Mouse (Mus musculus): ENCODE results near the gene Dll4. TPM values are rescaled to one million over a fixed set of nuclear protein-coding genes. Genes with fewer than 3 reads are reported as not detected.
A peak's percentile ranks its signal among the peaks of the same experiment; 100 is the strongest.

Dll4 gene
- polyA plus RNA-seq, 1 experiment from 2014 or later, result 6.5 TPM

DNA sequence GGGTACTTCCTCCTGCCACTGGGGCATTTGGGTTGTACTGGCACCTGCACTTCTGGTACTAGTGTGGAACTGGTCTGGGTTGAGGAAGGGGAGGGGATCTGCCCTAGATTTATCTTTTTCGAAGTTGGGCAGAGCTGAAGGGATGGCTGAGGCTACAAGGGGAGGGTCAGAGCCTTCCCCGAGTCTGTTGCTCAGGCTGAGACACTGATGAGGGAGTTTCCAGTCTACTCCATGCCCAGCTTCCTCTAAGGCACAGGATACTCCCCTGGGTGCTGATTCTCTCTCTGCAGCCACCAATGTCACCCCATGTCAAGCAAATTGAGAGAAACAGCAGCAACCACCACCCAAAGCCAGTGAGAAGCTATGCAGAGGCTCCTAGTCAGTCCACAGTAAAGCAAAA is 10.4 kb downstream of the Dll4 start:
- H3K27me3 ChIP-seq (replicated peaks), result peaks cover 24% of the 10 kb centered on the region
- H3K4me3 ChIP-seq, result no peak overlapping the region
- peak overlapping the region; percentile 57 for H3K27ac ChIP-seq (ENCODE audit: poor library complexity, severe bottlenecking)
- H3K4me1 ChIP-seq (replicated peaks), result peaks cover 13% of the 10 kb centered on the region
- peak overlapping the region; percentile 11; the same call in 1 of the 2 replicates for H3K4me2 ChIP-seq
- no peaks in the 10 kb centered on the region for H3K36me3 ChIP-seq
- no peaks in the 10 kb centered on the region for H3K9me3 ChIP-seq (replicated peaks)
- H3K9ac ChIP-seq, result no peak overlapping the region
- no peak for ATAC-seq (ENCODE audit: insufficient number of reproducible peaks, low FRiP score)
- 60% methylated on average over 2 of the region's 2 CpGs for WGBS

DNA sequence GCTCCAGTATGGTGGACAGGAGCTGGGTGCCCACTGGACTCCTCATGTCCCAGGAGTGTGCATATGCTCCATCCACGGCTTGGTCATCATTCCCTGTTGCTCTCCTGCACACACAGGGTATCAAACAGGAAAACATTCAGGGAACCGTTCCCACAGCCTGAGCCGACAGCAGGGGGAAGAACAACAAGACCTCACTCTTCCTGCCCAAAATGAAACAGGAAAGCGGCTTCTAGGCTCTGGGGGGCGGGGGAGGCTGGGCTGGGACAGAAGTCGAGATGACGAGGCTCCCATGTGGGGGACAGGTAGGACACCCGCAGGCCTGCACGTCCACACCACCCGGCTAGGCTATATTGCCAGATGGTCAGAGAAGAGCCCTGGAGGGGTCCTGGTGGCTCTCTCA is 10.9 kb downstream of the Dll4 start:
- ATAC-seq (ENCODE audit: insufficient number of reproducible peaks, low FRiP score), result peak; percentile 30
- Histone ChIP-seq H3K9ac (no peak overlapping the region), H3K36me3 (no peaks in the 10 kb centered on the region), H3K27ac (ENCODE audit: poor library complexity, severe bottlenecking) (peak overlapping the region; percentile 73), H3K4me3 (no peak overlapping the region), H3K9me3 (replicated peaks) (no peaks in the 10 kb centered on the region), H3K27me3 (replicated peaks) (peaks cover 19% of the 10 kb centered on the region), H3K4me2 (peak overlapping the region; percentile 11; the same call in 1 of the 2 replicates), H3K4me1 (replicated peaks) (peaks cover 13% of the 10 kb centered on the region)
- WGBS, result 54% methylated on average over 10 of the region's 10 CpGs

DNA sequence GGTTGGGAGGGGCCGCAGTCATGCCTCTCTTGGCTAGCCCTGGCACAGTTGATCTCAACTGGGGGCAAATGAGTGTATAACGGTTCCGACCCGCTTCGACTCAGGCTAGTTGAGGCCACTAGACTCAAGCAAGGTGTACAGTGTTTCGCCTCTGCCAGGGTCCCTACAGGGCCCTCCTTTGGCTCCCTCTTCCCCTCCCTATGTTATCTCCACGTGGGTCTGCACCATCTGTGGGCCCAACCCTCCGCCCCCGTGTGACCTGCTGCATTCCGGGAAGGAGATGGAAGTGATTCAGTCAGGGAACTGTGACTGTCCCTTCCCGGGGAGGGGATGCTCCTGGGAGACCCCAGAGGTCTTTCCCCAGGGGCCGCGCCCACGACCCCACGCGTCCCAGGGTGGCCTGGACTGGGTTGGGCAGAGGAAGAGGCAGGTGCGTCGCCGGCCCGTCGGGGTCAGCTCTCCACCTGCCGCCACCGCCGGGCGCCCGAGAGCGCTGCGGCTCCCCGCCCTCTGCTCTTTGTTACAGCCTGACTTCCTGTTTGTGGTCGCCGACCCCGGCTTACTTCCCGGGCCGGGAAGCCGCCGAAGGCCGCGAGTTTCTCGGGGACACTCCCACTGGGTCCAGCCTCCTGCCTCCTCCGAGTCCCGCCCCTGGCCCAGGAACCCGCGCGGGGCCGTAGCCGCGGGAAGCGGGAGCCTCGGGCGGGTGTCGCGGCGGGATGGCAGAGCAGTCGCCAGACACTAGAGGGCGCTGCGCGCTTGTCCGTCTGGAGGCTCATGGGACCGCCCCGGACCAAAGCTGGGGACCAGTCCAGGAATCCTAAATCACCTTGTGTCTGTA is 12.1 kb downstream of the Dll4 start:
- Histone ChIP-seq H3K27me3 (replicated peaks) (peaks cover 7% of the 10 kb centered on the region), H3K9me3 (replicated peaks) (no peaks in the 10 kb centered on the region), H3K27ac (ENCODE audit: poor library complexity, severe bottlenecking) (peak overlapping the region; percentile 84), H3K4me2 (peak overlapping the region; percentile 93), H3K9ac (peak overlapping the region; percentile 84), H3K4me3 (peak overlapping the region; percentile 70), H3K4me1 (replicated peaks) (peaks cover 13% of the 10 kb centered on the region), H3K36me3 (no peaks in the 10 kb centered on the region)
- peak; percentile 76 for ATAC-seq (ENCODE audit: insufficient number of reproducible peaks, low FRiP score)
- WGBS, result 7% methylated on average over 60 of the region's 60 CpGs

DNA sequence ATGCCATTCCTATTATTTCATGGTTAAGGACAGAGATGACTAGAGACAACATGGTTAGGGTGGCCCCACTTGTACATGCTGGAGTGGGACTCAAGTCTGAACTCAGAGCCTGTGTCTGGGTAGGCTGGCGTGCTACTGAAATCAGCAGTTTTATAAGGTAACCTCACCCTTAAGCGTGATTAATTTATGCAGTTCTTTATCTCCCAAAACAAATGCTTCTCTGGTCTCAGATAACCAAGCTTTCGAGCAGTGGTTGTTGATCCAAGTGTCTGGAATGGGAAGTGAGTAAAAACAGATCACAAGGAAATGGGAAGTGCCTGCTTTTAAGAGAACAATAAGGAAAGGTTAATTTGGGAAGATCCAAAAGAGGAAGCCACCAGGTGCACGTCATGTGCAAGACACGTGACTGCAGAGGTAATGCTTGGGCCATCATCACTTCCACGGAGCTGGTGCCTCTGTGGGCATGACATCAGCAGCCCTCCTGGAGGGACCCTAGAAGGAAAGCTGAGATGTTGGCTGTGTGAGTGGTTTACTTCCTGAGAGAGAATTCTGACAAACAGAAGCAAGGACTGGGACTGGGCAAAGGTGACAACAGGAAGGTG is 19.1 kb downstream of the Dll4 start:
- peak; percentile 39; the same call in 1 of the 2 replicates for ATAC-seq (ENCODE audit: insufficient number of reproducible peaks, low FRiP score)
- Histone ChIP-seq H3K4me3 (no peak overlapping the region), H3K27ac (ENCODE audit: poor library complexity, severe bottlenecking) (no peak overlapping the region), H3K36me3 (no peaks in the 10 kb centered on the region), H3K4me1 (replicated peaks) (0 out of 2 replicates have a peak, but pooled peaks cover 5% of the 10 kb centered on the region), H3K4me2 (no peak overlapping the region), H3K9me3 (replicated peaks) (no peaks in the 10 kb centered on the region), H3K27me3 (replicated peaks) (no peaks in the 10 kb centered on the region), H3K9ac (no peak overlapping the region)
- 26% methylated on average over 6 of the region's 6 CpGs for WGBS

DNA sequence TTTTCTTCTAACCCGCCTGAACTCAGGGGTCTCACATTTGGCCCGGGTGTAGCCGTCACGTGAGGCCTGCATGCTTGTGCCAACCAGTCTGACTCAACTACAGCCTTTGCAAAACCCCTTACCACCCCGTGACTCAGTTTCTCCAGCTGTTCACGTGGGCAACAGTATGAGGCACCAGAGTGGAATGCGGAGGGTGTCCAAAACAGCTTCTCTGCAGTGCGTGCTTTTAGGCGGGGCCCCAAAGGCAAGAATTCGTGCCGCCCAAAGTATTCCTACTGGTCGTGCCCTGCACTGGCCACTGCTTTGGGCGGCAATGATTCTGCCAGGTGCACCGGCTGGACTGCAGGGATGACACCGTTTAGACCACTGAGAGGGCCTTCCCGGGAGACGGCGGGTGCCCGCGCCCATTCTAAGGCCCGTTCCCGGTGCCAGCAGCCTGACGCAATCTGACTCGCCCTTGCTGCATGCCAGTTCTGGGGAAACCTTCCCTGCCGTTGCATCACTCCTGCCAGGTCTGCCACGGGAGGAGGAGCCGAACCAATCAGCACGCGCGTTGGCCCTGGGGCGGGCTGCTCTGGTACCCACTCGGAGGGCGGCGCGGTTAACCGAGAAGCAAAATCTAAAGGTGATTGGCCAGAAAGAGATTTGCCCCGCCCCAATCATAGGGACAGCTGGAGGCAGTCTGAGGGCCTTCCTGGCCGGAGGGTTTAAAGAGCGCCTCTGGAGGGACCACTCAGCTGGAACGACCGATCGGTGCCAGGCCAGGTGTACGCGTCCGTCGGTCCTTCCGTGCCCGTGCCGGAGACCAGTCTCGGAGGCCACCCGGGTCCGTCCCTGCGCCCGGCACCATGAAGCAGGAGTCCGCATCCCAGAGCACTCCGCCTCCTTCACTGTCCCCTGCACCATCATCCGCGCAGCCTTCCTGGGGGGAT is 25.2 kb downstream of the Dll4 start, which contains the start of gene Chac1:
Gene Chac1, plus strand, starts transcription at position 675 of the 932 bp plus-strand sequence.
- H3K4me2 ChIP-seq, result peak within 1 kb of the TSS; percentile 94
- H3K9ac ChIP-seq, result peak within 1 kb of the TSS; percentile 74
- WGBS, result 5% methylated on average over 58 of the region's 58 CpGs
- no peaks in the 10 kb centered on the region for H3K9me3 ChIP-seq (replicated peaks)
- ATAC-seq (ENCODE audit: insufficient number of reproducible peaks, low FRiP score), result peak; percentile 85
- H3K27ac ChIP-seq (ENCODE audit: poor library complexity, severe bottlenecking), result no peak within 1 kb of the TSS
- peaks cover 10% of the 10 kb centered on the region for H3K4me1 ChIP-seq (replicated peaks)
- H3K4me3 ChIP-seq, result peak within 1 kb of the TSS; percentile 59
- H3K27me3 ChIP-seq (replicated peaks), result peaks cover 42% of the 10 kb centered on the region
- no peaks in the 10 kb centered on the region for H3K36me3 ChIP-seq

DNA sequence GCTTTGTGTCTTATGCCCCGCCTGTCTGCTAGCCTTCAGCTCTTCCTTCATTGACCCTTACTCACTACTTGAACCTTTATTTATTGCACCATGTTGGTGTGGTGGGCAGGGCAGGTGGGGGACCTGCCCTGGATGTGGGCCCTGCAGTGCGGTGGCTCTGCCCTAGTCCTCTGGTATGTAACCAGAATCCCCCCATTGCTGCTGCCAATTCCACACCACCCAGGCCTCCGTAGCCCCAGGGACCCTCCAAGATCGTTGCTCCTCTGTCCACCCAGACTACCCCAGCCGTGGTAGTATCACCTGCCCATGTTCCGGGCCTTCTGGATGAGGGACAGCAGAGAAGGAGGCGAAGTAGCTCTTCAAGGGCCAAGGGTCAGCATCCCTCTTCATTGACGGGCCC is 28.1 kb downstream of the Dll4 start:
- no peak overlapping the region for H3K4me2 ChIP-seq
- no peak for ATAC-seq (ENCODE audit: insufficient number of reproducible peaks, low FRiP score)
- H3K27ac ChIP-seq (ENCODE audit: poor library complexity, severe bottlenecking), result no peak overlapping the region
- 80% methylated on average over 8 of the region's 8 CpGs for WGBS
- H3K4me1 ChIP-seq (replicated peaks), result peaks cover 10% of the 10 kb centered on the region
- H3K4me3 ChIP-seq, result no peak overlapping the region
- no peaks in the 10 kb centered on the region for H3K36me3 ChIP-seq
- no peak overlapping the region for H3K9ac ChIP-seq
- H3K9me3 ChIP-seq (replicated peaks), result 0 out of 2 replicates have a peak, but pooled peaks cover 5% of the 10 kb centered on the region
- H3K27me3 ChIP-seq (replicated peaks), result peaks cover 42% of the 10 kb centered on the region

DNA sequence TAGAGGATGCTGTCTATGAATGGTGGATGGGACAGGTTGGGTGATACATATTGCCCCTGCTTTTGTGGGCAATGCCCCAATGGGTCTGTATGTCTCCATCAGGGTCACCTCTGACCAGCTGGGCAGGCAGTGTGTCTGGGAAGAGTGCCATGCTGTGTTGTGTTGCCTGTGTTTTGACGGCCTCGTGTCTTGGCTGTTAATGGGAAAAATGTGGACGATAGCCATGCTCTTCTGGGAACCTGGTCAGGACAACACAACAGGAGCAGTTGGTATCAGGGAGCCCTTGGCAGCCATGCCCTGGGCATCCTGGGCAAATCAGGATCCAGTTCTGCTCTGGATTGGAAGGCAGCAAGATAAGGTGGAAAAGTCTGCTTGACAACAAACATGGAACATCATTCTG is 29.5 kb downstream of the Dll4 start:
- Histone ChIP-seq H3K4me3 (no peak overlapping the region), H3K4me1 (replicated peaks) (peaks cover 10% of the 10 kb centered on the region), H3K4me2 (no peak overlapping the region), H3K9me3 (replicated peaks) (0 out of 2 replicates have a peak, but pooled peaks cover 5% of the 10 kb centered on the region), H3K9ac (no peak overlapping the region), H3K27me3 (replicated peaks) (peaks cover 40% of the 10 kb centered on the region), H3K36me3 (no peaks in the 10 kb centered on the region), H3K27ac (ENCODE audit: poor library complexity, severe bottlenecking) (no peak overlapping the region)
- 81% methylated on average over 3 of the region's 3 CpGs for WGBS
- no peak for ATAC-seq (ENCODE audit: insufficient number of reproducible peaks, low FRiP score)

DNA sequence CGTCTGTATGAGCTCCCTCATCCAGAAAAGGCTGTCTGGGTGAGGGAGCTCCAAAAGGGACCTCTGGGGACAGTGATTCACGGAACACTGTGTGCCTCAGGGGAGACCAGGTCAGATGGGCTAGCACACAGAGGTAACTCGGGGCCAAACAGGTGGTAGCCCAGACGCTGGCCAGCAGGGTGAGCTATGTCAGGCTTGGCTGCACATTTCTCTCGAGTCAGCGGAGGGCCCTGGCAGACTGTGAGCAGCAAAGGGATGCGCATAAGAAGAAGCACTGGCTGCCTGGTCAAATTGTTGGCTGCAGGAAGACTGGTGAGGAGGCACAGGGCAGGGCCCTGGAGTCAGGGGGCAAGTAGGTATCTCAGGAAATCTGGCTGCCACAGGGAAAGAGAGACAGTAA is 30.1 kb downstream of the Dll4 start:
- Histone ChIP-seq H3K27me3 (replicated peaks) (peaks cover 34% of the 10 kb centered on the region), H3K4me2 (no peak overlapping the region), H3K27ac (ENCODE audit: poor library complexity, severe bottlenecking) (no peak overlapping the region), H3K36me3 (no peaks in the 10 kb centered on the region), H3K4me3 (no peak overlapping the region), H3K9me3 (replicated peaks) (peaks cover 5% of the 10 kb centered on the region; the same call in 1 of the 2 replicates), H3K9ac (no peak overlapping the region), H3K4me1 (replicated peaks) (peaks cover 6% of the 10 kb centered on the region)
- no peak for ATAC-seq (ENCODE audit: insufficient number of reproducible peaks, low FRiP score)
- WGBS, result 30% methylated on average over 7 of the region's 7 CpGs

DNA sequence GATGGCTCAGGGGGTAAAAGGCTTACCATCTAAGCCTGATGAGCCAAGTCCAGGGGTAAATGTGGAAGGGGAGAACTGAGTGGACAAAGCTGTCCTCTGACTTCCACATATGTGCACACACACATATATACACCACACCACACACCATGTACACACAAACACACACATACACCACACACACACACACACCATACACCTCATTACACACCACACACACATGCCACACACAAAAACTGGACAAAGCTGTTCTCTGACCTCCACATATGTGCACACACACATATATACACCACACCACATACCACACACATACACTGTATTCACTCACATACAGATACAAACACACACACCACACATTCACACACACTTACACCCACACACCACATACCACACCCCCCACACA is 30.7 kb downstream of the Dll4 start:
- Histone ChIP-seq H3K4me1 (replicated peaks) (peaks cover 2% of the 10 kb centered on the region; the same call in 1 of the 2 replicates), H3K27ac (ENCODE audit: poor library complexity, severe bottlenecking) (no peak overlapping the region), H3K9ac (no peak overlapping the region), H3K36me3 (no peaks in the 10 kb centered on the region), H3K4me2 (no peak overlapping the region), H3K4me3 (no peak overlapping the region), H3K27me3 (replicated peaks) (peaks cover 28% of the 10 kb centered on the region), H3K9me3 (replicated peaks) (peaks cover 11% of the 10 kb centered on the region)
- no peak for ATAC-seq (ENCODE audit: insufficient number of reproducible peaks, low FRiP score)

DNA sequence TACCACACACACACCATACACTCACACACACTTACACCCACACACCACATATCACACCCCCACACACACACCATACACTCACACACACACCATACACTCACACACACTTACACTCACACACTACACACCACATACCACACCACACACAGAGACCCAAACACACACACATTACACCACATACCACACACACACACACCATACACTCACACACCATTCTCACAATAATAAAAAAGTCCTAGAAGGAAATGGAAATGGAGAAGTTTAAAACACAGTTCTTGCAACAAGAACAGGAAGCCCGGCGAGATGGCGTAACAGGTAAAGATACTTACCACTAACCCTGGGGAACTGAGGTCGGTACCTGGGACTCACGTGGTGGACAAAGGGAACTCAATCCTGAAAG is 31.2 kb downstream of the Dll4 start:
- whole genome bisulfite sequencing, result 90% methylated on average over 5 of the region's 5 CpGs

More for the DNA sequence above, 31.2 kb downstream of the Dll4 start:
- H3K27ac ChIP-seq (ENCODE audit: poor library complexity, severe bottlenecking), result no peak overlapping the region
- peaks cover 23% of the 10 kb centered on the region for H3K27me3 ChIP-seq (replicated peaks)
- no peak overlapping the region for H3K4me3 ChIP-seq
- ATAC-seq (ENCODE audit: insufficient number of reproducible peaks, low FRiP score), result no peak
- H3K9ac ChIP-seq, result no peak overlapping the region
- 0 out of 2 replicates have a peak, but pooled peaks cover 3% of the 10 kb centered on the region for H3K36me3 ChIP-seq
- H3K9me3 ChIP-seq (replicated peaks), result peaks cover 16% of the 10 kb centered on the region
- no peak overlapping the region for H3K4me2 ChIP-seq
- H3K4me1 ChIP-seq (replicated peaks), result no peaks in the 10 kb centered on the region

Measured in heart, embryonic 12.5 days (tissue).